Mouse (Mus musculus) thymus, postnatal 14 days (tissue): ENCODE measurements at regions not wholly inside any gene's neighbourhood (a gene's known extent, or its start where the extent isn't known, plus 50 kb on each side); places are given as distances from the start of the nearest gene placed in this dataset.
A peak's percentile ranks its signal among the peaks of the same experiment; 100 is the strongest.

Experiments used
- DNase-seq: peaks from one replicate; pipeline ENCODE4 v3.0.0; 2021

DNA sequence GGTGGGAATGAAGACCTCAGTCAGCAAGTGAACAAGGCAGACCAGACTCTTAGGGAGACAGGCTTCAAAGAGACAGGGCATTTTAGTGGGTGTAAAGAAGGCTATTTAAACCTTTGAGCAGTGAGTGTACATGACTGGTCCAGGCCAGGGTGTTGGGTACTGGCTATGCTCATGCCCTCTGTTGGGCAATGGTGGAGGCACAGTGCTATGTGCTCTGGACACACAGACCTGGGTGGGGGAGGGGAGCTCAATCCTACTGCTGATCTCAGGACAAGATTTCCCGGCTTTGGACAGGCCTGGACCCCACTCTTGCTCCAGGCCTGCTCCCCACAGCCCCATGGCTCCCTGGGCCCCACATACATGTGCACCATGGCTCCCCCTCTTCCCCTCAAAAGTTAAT lies 355.1 kb downstream of the Slc4a3 start:
- DNase-seq = no peak

DNA sequence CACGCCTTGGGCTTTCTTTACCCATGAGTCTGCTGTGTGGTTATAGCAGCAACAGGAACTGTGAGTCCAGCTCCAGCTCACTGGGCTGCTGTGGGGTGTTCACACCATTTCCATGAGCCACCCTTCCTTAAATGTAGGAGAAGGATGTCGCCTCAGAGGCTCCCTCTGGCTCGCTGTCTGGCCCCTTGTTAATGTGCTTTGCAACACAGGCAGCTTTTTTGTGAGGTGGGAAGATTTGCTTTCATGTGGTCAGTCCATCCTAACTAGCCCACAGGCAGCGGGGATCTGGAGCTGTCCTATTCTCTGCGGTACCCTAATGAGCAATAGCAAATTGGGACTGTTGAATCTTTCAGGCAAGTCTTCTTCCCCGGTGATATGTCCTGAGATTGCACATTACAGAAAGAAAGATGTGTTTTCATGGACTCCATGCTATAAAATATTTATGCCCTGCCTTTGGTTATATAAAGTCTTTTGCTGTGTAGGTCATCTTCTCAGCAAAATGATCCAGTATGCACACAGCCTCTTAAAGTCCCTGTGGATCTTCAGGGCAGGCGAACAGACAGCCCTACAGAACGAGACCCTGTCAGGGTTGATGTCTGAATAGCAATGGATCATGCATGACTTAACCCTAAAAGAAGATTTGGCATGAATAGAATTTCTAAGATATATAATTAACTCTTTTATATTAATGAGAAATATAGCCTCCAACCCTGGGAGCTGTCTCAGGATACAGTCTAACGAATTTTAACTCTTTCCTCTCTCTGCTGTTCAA lies 359.8 kb downstream of the Slc4a3 start:
- DNase-seq = no peak

DNA sequence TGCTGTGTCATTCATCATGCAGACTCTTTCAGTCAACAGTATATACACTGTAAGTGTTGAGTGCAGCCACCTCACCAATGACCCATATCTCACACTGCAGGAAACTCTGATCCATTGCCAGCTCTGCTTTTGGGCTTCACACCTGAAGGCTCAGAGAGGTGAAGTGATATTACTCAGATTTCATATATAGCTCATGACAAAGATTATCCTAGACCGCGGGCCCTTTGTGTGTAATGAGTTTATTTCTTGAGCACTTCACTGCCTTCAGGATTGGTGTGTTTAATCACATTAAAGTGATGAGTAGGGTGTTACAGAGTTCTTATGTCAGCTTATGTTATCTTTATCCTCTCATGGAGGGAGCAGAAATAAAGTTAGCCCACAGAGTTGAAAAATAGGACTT lies 369.2 kb downstream of the Slc4a3 start:
- no peak for DNase-seq

DNA sequence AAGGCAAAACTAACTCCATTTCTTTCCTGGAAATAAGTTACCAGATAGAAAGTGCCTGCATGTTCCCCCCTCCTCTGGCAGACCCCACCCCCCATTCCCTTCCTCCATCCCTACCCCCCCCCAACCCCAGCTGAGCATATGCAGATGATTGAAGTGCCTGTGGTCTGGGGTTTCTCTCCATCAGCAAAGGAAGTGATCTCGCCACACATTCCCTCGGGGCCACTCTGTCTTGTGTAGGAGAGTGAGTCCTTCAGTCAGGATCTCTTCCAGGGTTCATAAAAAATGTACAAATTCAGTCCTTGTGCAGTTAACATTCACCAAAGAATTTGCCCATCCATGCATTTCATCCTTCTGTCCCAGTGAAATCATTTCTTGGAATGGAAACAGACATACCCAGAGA lies 370.1 kb downstream of the Slc4a3 start:
- no peak for DNase-seq

DNA sequence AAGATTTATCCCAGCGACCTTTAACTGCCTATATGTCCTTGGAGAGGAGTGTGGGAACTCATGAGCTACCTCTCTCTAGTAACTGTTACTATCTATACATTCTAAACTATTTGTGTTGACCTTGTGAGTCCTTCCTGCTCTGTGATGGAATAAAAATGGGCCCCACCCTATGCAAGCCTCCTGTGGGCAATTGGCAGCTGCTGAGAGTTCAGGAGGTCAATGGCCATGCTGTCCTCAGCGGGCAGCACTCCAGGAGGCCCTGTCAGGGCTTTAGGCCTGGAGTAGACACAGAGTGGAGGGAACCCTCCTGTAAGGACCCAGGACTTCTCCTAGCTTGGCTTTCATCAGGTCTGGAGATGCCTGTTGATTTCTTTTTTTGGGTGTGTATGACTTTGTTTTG lies 373.1 kb downstream of the Slc4a3 start:
- DNase-seq = no peak

DNA sequence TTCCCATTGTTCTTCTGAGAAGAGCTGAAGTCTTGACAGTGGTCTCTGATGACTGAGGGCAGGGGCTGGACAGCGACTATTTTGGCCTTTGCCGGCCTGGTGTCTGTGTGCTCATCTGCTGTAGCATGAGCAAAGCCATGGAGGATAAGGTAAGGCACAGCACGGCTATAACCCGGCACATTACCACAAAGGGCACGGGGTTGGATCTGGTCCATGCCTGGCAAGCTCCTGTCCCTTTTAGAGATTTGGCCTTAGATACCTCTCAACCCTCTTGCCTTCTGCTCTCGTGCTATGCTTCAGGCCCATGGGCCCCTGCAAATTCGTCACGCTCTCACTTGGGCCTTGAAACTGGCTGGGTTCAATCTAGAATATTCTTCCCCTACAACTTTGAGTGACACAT lies 379.0 kb downstream of the Slc4a3 start:
- DNase-seq = no peak

DNA sequence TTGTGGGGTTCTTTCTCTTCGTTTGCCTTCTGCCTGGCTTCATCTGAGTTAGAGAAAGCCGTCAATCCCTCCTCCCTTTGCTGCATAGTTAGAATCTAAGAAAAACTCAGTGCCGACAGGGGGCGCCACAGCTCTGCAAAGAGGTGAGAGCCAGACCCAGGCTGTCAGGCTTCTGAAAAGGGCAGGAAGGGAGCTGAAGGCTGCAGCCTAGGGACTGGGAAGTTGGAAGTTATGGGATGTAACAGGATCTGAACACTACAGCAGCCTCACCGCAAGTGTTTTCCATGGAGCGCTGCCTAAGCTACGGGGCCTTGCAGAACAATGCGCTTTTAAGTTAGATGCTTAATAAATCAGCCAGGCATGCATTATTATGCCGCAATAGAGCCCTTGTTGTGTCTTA lies 379.7 kb downstream of the Slc4a3 start:
- peak; percentile 3 for DNase-seq

DNA sequence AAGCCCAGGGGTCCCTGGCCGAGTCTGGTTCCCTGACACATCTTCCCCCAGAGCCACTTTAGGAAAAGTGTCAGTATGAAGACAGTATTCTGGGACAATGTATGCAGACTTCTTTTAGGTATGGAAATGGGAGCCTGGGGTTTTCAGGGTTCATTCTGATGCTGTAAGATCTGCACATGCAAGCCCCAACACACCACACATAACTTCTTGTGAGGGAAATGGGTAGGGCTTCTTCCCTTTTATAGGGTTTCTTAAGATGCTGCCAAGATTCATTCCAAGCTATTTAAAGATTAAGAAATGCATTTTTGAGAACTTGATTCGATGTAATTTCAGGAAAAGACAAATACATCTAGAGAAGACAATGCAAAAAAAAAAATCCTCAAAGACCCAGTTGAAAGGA lies 385.8 kb downstream of the Slc4a3 start:
- no peak for DNase-seq

DNA sequence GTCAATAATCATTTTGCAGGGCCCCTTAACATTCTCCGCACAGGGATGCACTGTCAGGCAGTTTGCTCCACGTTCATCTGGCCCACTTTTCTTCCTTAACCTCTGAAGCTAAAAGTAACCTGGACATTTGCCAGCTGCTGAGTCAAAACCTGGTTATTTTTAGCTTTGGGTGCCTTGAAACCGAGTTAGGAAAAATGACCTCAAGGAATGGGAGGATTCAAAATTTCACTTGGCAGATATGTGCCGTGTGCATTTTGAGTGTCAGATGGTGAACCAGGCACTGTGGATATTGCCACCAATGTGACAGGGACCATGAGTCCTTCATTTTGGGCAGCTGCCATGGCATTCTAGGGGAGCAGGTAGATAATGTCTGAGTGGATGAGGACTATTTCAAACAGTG lies 387.8 kb downstream of the Slc4a3 start:
- no peak for DNase-seq

DNA sequence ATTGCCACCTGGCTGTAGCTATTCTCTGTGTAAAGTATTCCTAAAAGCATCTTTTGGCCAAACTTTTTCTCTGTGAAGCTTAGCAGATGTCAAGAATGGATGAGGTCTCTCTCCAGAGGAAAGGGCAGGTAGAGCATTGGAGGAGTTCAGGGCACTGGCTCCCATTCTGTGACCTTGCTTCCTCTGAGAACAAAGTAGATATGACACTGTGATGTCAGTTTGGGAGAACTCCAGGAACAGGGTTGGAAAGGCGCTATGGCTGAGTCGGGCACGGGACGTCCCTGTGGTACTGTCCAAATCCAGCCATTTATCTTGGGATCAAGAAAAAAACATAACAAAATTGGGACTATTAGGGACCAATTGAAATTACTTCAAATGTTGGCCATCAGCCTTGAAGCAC lies 388.7 kb downstream of the Slc4a3 start:
- DNase-seq = no peak

DNA sequence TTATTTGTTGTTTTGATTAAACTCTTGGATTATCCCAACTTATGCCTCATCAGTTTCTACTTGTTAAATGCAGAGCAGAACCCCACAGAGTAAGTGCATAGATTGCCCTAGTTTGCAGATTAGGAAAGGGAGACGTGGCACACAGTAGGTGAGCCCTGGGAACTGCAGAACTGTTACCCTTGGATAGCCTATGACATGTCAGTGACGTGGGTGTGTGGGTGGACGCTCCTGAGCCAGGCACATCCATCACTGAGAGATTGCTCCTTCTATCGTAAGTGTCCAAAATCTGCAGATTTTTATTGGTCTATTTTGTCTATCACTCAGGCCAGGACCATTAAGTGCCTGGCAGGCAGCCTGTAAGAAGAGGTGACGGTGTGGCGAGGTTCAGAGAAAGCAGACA lies 389.8 kb downstream of the Slc4a3 start:
- no peak for DNase-seq

DNA sequence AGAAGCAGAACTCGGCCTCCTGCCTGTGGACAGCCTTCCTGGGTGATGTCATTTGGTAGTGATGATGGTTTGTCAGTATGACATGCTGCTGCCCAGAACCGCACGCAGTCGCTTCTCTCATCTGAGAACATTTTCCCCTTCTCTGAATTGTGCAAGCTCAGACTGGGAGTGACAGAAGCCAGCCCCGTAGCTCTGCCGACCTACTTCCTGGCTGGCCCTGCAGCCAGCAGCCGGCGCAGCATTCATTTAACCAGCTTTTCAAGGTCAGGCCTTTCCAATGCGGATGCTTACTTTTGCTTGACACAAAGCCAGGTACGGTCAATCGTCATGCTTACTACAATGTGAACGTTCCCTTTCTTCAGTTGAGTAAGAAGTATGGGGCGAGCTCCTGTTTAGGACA lies 390.5 kb downstream of the Slc4a3 start:
- DNase-seq = no peak

DNA sequence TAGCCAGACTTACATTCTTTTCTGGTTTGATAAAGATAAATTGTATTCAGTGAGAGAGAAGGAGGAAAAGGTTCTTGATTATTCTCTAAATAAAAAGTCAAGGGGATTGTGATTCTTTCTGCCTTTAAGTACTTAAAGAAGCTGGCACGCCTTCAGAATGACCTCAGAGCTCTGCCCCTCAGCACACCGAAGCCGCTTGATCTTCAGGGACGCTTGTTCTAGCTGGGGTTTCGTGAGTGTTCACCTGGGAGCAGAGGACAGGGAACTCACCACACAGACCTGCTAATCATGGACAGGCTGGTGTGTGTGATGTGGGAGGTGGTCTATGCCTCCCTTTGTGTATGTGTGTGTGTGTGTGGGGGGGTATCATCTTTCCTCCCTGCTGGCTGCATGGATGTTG lies 391.3 kb downstream of the Slc4a3 start:
- no peak for DNase-seq

DNA sequence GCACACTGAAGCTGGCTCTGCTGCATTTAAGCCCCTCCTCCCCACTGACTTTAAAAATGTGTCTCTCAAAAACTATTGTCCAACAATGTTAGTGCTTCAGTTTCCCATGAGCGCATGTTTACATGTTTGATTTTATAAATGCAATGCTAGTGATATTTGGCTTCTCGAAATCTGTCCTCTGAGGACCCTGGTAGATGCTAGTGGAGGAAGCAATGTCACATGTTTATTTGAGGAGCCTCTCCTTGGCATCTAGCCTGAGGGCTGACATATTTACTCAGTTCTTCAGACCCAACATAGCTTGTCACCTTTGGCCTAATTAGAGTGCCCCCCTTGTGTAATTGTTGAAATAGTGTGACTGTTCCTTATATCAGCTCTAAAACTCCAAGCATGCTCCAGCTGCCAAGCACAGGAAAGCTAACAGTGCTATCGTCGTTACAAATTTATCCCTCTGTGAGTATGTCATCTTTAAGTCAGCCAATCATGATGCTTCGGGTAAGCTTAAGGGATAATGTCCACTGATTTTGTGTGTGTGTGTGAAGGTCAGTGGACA lies 400.3 kb downstream of the Slc4a3 start:
- no peak for DNase-seq

DNA sequence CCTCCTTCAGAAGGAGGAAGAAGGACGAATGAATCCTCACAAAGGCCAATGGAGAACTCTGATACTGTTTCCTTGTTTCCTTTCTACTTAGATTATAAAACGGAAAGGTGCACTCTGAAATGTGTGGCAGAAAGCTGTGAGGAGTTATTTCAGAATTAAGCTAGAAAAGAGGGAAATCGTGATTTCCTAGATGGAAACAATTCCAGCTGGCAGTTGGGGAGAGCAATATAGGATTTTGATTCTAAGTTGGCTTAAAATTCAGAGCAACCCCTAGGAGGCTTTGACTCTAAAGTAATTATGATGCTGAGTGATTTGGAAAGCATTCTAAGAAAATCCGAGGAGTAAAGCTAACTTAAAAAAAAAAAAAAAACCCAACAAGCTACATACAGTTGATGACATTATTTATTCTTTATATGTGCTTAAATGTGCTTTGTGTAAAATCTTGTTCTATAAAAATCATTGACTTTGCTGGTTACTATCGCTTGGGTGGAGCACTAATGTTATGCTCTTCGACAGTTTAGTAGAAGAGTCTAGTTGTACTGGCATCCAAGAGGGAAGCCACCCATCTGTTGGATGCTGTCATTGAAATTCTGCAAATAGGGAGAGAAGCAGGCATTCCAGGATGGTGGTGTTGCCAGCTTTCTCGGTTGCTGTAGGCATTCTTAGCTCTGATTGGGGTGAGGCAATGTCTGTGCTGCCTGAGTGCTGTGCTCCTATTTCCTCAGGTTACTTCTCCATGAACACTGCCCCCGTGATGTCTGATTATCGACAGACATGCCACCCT lies 432.3 kb downstream of the Slc4a3 start:
- DNase-seq = no peak

DNA sequence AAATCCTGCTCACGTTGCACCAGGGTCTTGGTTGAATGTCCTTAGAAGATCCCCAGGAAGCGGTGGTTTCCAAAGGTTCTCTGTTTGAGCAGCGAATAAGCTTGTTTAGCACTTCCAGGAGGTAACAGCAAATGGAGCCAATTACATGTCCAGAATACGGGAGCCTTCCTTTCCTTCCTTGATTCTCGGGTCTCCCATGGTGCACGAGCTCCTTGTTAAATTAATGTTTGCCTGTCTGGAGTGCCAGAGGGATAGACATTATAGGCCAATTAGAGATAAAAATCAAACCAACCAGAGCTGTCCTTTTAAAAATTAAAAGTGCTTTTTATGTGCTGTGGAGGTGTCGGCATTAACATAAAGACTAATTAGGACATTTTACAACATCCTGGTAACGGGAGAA lies 437.0 kb downstream of the Slc4a3 start:
- DNase-seq = no peak

DNA sequence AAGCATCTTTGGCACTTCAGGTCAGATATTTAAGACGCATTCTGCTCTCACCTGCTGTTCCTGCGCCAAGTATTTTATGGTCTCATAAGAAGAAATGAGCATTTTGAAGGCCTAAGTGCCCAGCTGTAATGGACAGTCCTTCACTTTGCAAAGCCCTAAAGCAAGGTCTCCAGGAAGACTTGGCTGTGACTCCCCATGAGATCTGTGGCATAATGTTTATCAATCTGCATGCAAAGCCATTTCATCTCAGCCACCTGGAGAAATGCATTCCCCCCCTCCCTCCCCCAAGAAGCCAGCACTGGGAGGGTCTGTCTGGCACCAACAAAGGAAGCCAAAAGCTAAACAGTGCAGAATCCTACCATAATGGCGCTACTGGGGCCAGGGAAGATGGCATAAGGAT lies 437.4 kb downstream of the Slc4a3 start:
- DNase-seq = no peak

DNA sequence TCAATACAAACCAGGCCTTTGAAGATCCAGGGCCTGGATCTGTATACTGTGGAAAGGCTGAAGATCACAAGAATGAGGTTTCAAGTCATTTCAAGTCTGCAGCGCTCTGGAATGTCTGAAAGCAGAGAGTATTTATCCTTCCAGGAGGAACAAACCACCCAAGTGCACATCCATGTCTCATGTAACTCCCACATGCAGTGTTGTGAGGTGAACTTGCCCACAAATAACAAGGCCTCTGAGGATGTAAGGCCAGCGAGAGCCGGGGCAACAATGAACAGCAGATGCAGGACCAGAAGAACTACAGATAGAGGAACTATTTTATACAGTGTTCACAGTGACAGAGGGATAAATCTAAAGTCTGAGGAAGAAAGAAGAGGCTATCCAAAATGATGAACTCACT lies 442.4 kb downstream of the Slc4a3 start:
- no peak for DNase-seq

DNA sequence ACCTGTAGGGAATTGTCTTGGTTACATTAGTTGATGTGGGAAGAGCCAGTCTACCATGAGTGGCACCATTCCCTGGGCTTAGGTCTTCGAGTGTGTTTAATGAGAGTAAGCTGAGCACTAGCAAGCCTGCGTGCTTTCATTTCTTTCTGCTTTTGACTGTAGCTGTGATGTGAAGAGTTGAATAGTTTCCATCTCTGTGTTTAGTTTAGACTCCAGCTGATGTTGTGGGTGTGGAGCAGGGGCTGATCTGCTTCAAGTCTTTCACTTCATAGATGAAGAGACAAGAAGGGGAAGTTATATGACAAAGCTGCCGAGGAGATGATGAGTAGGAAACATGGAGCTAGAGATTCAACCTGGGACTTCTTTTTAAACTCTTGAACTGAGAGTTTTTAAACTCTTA lies 446.0 kb downstream of the Slc4a3 start:
- DNase-seq = no peak

DNA sequence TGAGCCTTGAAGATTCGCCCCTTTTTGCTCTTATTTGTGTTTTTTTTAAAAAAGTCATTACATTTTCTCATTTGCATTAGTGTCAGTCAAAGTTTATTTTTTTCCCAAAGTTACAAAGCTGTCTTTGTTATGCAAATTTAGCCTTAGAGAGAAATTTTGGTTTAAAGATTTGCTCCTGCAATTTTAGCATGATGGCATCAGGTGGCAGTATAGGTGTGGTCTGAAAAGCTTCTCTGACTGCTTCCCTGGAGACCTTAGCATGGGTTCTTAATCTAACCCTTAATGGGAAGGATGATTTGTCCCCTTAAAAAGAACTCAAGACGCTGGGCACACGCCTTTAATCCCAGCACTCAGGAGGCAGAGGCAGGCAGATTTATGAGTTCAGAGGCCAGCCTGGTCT lies 451.2 kb downstream of the Slc4a3 start:
- no peak for DNase-seq

DNA sequence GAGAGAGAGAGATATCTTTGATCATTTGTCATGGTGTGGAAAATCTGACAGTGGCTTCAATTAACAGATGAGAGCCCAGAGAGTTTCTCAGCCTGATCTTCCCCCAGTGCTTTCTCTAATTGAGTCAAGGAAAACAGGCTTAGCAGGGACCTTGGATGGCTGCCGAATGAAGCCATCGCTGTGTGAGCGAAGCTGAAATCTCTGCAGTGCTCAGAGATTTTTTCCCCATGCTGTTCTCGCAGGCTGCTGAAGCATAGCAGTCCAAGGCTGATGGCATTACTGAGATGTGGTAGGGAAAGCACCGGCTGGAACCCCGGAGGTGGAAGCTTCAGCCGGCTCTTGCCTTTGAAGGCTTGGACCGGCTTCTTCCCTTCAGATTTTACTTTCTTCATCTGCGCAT lies 455.1 kb downstream of the Slc4a3 start:
- no peak for DNase-seq

DNA sequence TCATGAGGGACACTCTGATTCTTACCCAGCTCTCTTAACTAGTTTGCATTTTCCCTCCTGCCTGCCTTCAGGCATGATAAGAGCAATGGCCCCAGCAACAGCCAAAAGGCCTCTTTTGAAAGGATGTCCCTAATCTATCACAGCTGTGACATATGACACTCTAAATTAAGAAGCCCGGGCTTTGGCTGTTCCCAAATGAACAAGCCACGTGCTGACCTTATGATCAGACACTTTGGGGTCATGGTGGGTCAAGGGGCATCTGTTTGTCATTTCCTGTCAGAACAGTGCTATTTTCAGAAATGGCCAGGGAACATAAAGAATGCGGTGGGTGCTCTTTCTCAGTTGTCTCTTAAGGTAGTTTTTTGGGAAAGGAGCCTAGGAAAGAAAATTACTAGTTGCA lies 463.5 kb downstream of the Slc4a3 start:
- DNase-seq = no peak

DNA sequence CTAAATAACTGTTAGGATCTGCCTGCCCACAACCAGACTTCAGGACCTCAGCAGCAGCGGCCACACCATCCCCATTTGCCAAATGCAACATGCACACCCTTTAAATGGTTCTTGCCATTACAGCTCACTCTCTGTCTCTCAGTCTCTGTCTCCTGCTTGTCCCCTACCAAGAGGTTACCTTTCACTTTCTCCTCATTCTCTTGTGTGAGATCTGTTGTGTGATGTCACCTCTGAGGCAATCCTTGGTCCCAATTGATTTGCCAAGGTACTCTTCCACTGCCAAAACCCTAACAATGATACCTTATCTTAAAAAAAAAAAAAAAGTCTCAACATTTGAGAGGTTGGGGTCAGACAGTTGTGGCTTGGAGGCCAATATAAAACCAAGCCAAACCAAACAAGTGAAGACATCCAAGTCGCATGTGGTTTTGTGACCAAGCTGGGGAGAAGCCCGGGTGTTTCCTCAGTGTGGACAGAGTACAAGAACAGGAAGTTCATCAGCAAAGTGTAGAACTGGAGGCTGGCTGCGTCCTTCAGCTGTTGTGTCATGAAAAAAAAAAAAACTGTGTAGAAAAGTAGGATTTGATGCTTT lies 464.2 kb downstream of the Slc4a3 start:
- no peak for DNase-seq

DNA sequence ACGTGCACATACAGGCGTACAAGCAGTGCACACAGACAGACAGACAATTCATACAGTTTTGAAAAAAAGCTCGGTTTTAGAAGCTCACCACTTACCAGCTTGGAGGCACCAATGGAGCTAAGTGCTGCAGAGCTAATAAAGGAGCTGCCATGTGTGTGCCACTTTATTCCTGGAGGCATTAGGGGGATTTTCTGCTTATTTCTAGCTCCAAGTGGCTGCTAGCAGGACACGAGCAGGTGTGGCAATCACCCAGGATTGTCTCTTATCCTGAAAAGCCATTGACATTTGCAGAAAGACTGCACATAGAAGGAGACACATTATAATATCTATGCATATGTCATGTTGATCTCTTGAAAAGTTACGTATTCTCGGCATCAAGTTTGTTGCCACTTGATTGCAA lies 472.5 kb downstream of the Slc4a3 start:
- no peak for DNase-seq
